Mouse (Mus musculus): ENCODE data around the gene Clca3a1. TPM values are rescaled to one million over a fixed set of nuclear protein-coding genes. Genes with fewer than 3 reads are reported as not detected.

Gene Clca3a1
- polyA plus RNA-seq, 1 experiment: 1.5 TPM

DNA sequence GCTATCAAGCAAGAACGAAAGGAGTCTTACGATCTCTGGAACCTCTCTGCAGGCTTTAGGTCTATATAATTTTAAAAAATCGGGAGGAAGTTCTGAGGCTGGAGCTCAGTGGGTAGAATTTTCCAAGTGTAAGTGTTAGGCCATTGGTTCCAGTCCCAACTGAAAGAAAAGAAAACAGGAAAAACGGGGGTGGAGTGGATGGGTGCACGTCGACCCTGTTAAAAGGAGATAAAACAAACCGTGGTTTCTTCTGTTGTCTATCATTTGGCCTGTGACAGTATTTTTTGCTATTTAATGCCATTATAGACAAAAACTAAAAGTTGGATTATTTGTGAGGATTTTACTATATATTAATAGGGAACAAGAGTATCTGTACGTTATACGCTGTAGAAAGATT is 38.9 kb downstream of the Clca3a1 start:
- peaks cover 7% of the 10 kb centered on the region for H3K4me1 ChIP-seq (ENCODE audit: control insufficient read depth, insufficient read depth, low read length)
- peak overlapping the region; percentile 25; the same call in 1 of the 2 replicates for H3K27ac ChIP-seq (ENCODE audit: control insufficient read depth, insufficient read depth, low read depth, low read length)
- H3K36me3 ChIP-seq (ENCODE audit: control insufficient read depth, insufficient read depth, low read length): peaks cover 1% of the 10 kb centered on the region; the same call in 1 of the 2 replicates
- H3K4me3 ChIP-seq (ENCODE audit: control insufficient read depth, low read depth, low read length): no peak overlapping the region
- TF ChIP-seq CTCF (IDR thresholded peaks at IDR 0.05; ENCODE audit: control insufficient read depth, insufficient read depth, insufficient replicate concordance, low read depth, low read length) (no peak), POLR2A (IDR thresholded peaks at IDR 0.05; ENCODE audit: control insufficient read depth, low read depth, low read length) (no peak)
- no peaks in the 10 kb centered on the region for H3K27me3 ChIP-seq (ENCODE audit: control insufficient read depth, insufficient read depth, low read length)

DNA sequence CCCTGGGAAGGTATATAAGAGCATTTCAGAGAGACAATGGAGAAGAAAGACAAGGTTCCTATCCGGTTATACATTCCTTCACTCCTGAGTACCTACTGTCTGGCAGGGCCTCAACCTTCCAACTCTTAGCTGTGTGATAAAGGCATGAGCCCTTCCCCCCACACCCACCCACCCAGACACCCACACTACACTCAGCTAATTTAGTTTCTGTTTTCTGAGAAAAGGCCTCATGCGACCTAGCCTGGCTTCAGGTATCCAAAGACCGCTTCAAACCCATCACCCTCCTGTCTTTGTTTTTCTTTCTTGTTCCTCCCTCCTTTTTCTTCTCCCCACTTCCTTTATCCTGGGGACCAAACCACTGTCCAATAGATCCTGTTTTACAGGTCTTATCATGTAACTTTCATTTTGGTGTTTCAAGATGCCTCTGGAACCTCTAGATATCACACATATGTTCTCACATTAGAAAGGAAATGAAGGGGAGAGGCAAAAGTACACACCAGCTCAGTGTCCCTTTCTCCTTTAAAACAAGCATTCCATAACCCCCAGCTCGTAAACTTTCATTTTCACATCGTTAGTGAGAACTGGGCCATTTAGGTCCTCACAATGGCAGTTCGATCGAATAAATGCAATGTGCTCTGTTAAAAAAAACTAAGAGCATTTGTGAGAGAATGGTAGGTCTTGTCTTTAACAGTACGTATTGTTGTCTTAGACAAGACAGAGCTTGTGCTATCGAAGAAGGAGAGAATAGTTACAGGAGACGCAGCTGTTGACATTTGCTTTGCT is 39.5 kb downstream of the Clca3a1 start:
- Histone ChIP-seq H3K36me3 (ENCODE audit: control insufficient read depth, insufficient read depth, low read length) (peaks cover 1% of the 10 kb centered on the region; the same call in 1 of the 2 replicates), H3K4me1 (ENCODE audit: control insufficient read depth, insufficient read depth, low read length) (peaks cover 7% of the 10 kb centered on the region), H3K27me3 (ENCODE audit: control insufficient read depth, insufficient read depth, low read length) (no peaks in the 10 kb centered on the region), H3K4me3 (ENCODE audit: control insufficient read depth, low read depth, low read length) (no peak overlapping the region; the same call in 1 of the 2 replicates), H3K27ac (ENCODE audit: control insufficient read depth, insufficient read depth, low read depth, low read length) (peak overlapping the region; percentile 68; the same call in 1 of the 2 replicates)
- no peak for TF ChIP-seq POLR2A (IDR thresholded peaks at IDR 0.05; ENCODE audit: control insufficient read depth, low read depth, low read length)
- no peak for TF ChIP-seq CTCF (IDR thresholded peaks at IDR 0.05; ENCODE audit: control insufficient read depth, insufficient read depth, insufficient replicate concordance, low read depth, low read length)

DNA sequence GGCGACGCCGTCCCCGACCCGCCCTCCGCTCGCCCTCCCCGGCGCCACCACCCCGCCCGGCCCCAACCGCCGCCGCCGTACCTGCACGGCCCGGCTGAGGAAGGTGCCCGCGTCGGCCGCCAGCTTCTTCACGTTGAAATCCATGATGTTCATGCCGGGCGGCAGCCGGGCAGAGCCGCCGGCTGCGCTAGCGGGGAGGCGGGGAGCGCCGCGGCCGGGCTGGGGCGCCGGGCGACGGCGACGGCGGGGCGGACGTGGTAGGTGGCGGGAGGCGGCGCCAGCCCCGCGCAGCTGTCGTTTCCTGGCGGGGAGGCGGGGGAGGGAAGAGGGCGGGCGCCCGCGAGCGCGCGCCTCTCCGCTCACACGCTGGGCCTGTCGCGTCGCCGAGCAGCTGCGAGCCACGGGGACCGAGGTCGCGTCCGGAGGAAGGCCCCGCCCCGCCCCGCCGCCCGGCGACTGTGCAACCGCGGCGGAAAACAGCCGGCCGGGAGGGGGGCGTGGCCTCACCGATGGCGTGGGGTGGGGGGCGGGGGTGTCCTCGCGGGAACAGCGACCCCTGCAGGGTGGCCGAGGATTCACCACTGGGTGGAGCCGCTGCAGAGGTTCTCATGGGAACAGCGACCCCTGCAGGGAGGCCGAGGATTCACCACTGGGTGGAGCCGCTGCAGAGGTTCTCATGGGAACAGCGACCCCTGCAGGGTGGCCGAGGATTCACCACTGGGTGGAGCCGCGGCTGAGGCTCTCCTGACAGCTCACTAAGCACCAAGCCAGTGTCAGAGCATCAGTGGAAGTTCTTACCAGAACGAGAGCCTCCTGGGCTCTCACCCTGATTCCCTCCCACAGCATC is 40.7 kb downstream of the Clca3a1 start, which contains the start of gene Sh3glb1:
TSS of gene Sh3glb1 (minus strand) at position 435 of the 847 bp plus-strand sequence.
- peaks cover 7% of the 10 kb centered on the region for H3K4me1 ChIP-seq (ENCODE audit: control insufficient read depth, insufficient read depth, low read length)
- TF ChIP-seq CTCF (IDR thresholded peaks at IDR 0.05; ENCODE audit: control insufficient read depth, insufficient read depth, insufficient replicate concordance, low read depth, low read length): peak; percentile 99
- TF ChIP-seq POLR2A (IDR thresholded peaks at IDR 0.05; ENCODE audit: control insufficient read depth, low read depth, low read length): peak; percentile 54
- peak within 1 kb of the TSS; percentile 95 for H3K4me3 ChIP-seq (ENCODE audit: control insufficient read depth, low read depth, low read length)
- peaks cover 1% of the 10 kb centered on the region; the same call in 1 of the 2 replicates for H3K36me3 ChIP-seq (ENCODE audit: control insufficient read depth, insufficient read depth, low read length)
- H3K27me3 ChIP-seq (ENCODE audit: control insufficient read depth, insufficient read depth, low read length): no peaks in the 10 kb centered on the region
- peak within 1 kb of the TSS; percentile 85 for H3K27ac ChIP-seq (ENCODE audit: control insufficient read depth, insufficient read depth, low read depth, low read length)

DNA sequence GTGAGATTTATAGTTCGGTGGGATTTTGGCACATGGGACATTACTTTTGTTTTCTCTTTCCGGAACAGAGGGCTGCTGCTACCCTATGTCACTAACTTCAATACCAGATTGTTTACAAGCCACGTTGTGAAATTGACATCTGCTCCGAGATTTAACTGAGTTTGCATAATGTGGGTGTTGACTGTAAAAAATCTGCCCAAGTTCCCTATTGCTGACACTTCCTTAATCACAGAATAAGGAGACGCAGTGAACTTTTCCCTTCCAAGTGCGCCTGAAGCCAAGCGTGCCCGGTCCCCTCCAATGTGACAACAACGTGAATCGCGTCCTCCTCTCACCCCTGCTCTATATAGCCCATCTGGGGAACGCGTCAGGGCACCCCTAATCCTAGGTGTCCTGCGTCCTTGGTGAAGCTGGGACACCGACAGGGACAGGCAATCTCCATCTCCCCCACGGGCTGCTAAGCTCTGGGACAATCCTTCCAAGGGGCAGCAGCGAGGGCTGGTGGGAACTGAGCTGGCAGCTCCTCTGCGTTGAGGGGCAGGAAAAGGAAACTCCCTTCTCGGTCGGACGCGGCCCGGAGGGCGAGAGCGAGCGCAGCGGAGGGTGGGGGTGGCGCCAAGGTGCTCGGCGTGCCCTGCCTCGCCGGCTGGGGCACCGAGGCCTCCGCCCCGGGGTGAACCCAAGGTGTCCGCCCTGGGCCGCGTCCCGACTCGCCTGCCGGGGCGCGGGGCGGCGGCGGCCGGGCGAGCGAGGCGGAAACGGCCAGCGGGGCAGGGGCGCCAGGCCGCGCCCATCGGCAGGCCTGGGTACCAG is 41.5 kb downstream of the Clca3a1 start:
- no peaks in the 10 kb centered on the region for H3K27me3 ChIP-seq (ENCODE audit: control insufficient read depth, insufficient read depth, low read length)
- peak overlapping the region; percentile 85 for H3K27ac ChIP-seq (ENCODE audit: control insufficient read depth, insufficient read depth, low read depth, low read length)
- peak overlapping the region; percentile 95 for H3K4me3 ChIP-seq (ENCODE audit: control insufficient read depth, low read depth, low read length)
- H3K36me3 ChIP-seq (ENCODE audit: control insufficient read depth, insufficient read depth, low read length): peaks cover 1% of the 10 kb centered on the region; the same call in 1 of the 2 replicates
- H3K4me1 ChIP-seq (ENCODE audit: control insufficient read depth, insufficient read depth, low read length): peaks cover 9% of the 10 kb centered on the region
- TF ChIP-seq POLR2A (IDR thresholded peaks at IDR 0.05; ENCODE audit: control insufficient read depth, low read depth, low read length) (peak; percentile 29; the same call in 1 of the 2 replicates), CTCF (IDR thresholded peaks at IDR 0.05; ENCODE audit: control insufficient read depth, insufficient read depth, insufficient replicate concordance, low read depth, low read length) (no peak)

DNA sequence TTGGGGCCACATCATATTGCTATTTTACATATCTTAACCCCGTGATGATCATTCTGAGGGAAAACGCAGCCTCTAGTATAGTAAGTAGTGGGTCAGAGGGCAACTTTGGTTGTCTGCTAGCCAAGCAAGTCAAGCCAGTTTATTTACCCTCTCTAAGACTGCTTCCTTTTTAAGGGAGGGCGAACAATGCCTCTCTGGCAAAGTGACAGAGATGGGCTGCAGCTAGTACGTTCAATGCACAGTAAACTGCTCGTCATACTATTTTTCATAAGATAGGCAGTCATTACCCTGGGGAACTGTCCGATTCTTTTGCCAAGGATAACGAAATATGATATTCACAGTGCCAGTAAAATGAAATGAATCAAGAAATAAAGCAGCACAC is 42.1 kb downstream of the Clca3a1 start:
- TF ChIP-seq POLR2A (IDR thresholded peaks at IDR 0.05; ENCODE audit: control insufficient read depth, low read depth, low read length) (no peak), CTCF (IDR thresholded peaks at IDR 0.05; ENCODE audit: control insufficient read depth, insufficient read depth, insufficient replicate concordance, low read depth, low read length) (no peak)

DNA sequence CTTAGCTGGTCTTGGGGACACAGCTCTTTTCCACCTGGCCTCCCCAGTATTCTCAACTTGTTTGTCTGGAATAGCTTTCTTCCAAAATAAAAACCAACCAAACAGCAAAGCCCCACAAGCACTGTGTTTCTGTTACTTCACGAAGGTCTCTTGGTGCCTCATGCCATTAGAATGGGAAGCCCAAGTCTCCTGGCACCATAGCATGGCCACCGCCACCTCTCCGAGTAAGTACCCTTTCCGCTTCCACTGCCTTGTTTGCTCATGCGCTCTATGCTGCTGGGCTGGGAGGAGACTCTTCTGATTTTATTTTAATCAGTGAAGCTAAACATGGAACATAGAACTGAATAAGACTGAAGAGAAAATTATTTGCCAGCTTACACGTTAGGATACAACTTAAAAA is 42.9 kb downstream of the Clca3a1 start:
- Histone ChIP-seq H3K4me3 (ENCODE audit: control insufficient read depth, low read depth, low read length) (no peak overlapping the region), H3K4me1 (ENCODE audit: control insufficient read depth, insufficient read depth, low read length) (peaks cover 9% of the 10 kb centered on the region), H3K27ac (ENCODE audit: control insufficient read depth, insufficient read depth, low read depth, low read length) (no peak overlapping the region), H3K27me3 (ENCODE audit: control insufficient read depth, insufficient read depth, low read length) (no peaks in the 10 kb centered on the region), H3K36me3 (ENCODE audit: control insufficient read depth, insufficient read depth, low read length) (peaks cover 1% of the 10 kb centered on the region; the same call in 1 of the 2 replicates)
- TF ChIP-seq CTCF (IDR thresholded peaks at IDR 0.05; ENCODE audit: control insufficient read depth, insufficient read depth, insufficient replicate concordance, low read depth, low read length): no peak
- TF ChIP-seq POLR2A (IDR thresholded peaks at IDR 0.05; ENCODE audit: control insufficient read depth, low read depth, low read length): no peak

More for the DNA sequence above, 42.1 kb downstream of the Clca3a1 start:
- peaks cover 1% of the 10 kb centered on the region; the same call in 1 of the 2 replicates for H3K36me3 ChIP-seq (ENCODE audit: control insufficient read depth, insufficient read depth, low read length)
- no peaks in the 10 kb centered on the region for H3K27me3 ChIP-seq (ENCODE audit: control insufficient read depth, insufficient read depth, low read length)
- peaks cover 9% of the 10 kb centered on the region for H3K4me1 ChIP-seq (ENCODE audit: control insufficient read depth, insufficient read depth, low read length)
- peak overlapping the region; percentile 95; the same call in 1 of the 2 replicates for H3K4me3 ChIP-seq (ENCODE audit: control insufficient read depth, low read depth, low read length)
- H3K27ac ChIP-seq (ENCODE audit: control insufficient read depth, insufficient read depth, low read depth, low read length): no peak overlapping the region

Measured in testis, adult 2 months (tissue).